Mouse (Mus musculus): ENCODE data around the gene B3gntl1. TPM values are rescaled to one million over a fixed set of nuclear protein-coding genes. Genes with fewer than 3 reads are reported as not detected.

The B3gntl1 gene
- 1 to 10 TPM; 6.6 to 8.7 TPM for total RNA-seq (2021)
- long read RNA-seq, experiment 1, partial matches to known transcripts: 0 of 8 reads
- long read RNA-seq, experiment 1, other reads (novel, unspliced or antisense): 4 of 8 reads
- long read RNA-seq, experiment 2, transcript B3gntl1-202 (13 exons, 2,864 nt): major isoform, 6 of 13 reads
- long read RNA-seq, experiment 2, partial matches to known transcripts: 0 of 13 reads
- long read RNA-seq, experiment 2, other reads (novel, unspliced or antisense): 7 of 13 reads

DNA sequence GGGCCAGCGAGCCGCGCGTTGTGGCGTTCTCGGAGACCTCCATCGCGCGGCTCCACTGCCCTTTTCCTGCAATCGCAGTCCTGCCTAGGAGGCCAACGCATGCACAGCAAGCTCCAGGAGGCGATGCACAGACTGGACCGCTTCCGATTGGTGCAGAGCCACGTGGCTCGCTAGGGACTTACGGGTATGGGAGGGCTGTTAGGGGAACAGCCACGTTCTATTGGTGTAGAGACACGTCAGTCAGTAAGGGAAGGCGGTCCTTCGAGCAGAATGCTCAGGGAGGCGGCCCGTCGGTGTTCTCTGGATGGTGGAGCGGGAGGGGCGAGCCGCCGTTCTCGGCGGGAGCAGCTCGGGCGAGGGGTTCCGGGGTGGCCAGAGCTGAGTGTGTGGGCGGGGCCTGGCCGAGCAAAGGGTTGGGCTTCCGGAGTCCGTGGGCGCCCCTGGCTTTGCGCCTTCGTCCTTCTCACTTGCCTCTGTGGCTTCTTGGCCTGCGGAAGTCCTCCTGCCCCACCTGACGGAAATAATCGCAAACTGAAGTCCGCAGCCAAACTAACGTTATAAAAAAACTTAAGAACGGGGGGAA, at the start of gene B3gntl1:
TSS of gene B3gntl1 (minus strand) at position 164 of the 583 bp plus-strand sequence.
- peak; percentile 99 to 100 for DNase-seq (ENCODE audit: low spot score in 2 of 2)

DNA sequence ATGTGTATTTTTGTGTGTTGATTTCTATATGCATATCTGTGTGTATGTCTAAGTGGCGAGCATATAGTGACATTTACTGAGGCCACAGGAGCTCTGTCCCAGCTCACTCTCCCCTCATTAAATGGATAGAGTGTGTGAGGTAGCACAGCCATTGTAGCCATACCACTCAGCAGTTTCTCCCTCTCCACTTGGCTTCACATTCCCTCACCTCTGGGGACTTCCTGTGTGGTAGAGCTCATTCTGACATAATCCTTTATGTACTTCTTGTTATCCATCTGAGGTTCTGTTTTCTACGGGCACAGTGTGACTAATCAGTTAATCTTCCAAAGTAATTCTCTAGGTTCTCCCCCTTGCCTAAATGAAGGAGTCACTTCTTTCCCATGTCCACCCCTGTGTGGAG, 49.5 kb upstream of the B3gntl1 start:
- DNase-seq (ENCODE audit: low spot score in 2 of 2): no peak

DNA sequence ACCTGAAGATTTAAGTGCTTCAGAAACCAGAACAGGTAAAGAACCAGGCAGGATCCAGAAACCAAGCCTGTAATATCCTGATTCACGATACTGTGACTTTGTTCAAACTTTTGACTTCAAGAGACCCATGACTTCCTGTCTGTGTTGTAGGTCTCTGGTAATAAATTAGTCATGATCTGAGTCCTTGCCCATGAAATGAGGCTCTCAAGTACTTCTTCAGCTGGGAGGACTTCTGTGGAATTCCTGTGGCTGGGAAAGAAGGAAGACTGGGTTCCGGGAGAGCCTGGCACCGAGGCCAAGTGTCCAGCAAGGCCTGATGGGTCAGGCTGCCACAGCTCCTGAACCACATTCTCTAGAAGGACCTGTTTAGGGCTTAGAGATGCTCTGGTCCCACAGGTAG, 47.8 kb upstream of the B3gntl1 start:
- no peak for DNase-seq (ENCODE audit: low spot score in 2 of 2)

- DNase-seq (ENCODE audit: low spot score in 2 of 2): no peak
Observed at GRCm38 (mm10) chr11:121717724-121718123, 44.8 kb upstream of the B3gntl1 start.

- DNase-seq (ENCODE audit: low spot score in 2 of 2): no peak
Observed at GRCm38 (mm10) chr11:121714745-121715485, 42.0 kb upstream of the B3gntl1 start.

DNA sequence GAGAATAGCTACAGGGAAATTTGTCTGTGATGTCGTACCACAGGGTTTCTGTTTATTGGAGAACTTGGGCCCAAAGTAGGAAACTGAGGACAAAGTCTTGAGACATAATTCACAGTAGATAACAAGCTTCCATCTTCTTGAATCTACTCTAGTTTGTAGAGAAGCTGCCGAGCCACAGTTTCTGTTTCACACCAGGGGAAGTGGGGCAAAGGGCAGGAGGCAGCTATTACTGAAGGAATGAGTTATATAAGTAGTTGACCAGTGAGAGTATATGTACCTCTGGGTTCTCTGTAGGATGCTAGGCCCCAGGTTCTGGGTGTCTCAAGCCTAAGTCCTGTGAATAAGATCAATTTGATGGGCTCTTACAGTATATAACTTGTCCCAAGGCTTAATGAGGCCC, 40.6 kb upstream of the B3gntl1 start:
- DNase-seq (ENCODE audit: low spot score in 2 of 2): no peak

GRCm38 (mm10) chr11:121712987-121713386, 40.0 kb upstream of the B3gntl1 start:
- no peak for DNase-seq (ENCODE audit: low spot score in 2 of 2)

DNA sequence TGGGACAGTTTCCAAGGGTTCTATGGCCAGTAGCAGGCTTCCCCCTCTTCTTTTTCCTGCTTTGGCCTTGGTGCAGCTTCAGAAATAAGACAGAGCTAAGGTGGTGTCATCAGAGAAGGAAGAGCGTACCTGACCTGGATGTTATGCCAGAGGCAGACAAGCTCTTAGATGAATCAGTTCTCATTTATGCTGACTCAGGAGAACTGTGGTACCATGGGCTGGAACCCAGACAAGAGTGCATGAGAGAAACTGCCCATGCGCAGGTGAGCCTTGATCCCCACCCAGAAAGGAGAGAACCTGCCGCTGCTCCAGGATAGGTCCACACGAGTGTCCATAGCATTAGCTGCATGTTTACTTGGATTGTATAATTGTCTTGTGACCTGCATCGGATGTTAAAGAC, 37.3 kb upstream of the B3gntl1 start:
- DNase-seq (ENCODE audit: low spot score in 2 of 2): no peak

DNA sequence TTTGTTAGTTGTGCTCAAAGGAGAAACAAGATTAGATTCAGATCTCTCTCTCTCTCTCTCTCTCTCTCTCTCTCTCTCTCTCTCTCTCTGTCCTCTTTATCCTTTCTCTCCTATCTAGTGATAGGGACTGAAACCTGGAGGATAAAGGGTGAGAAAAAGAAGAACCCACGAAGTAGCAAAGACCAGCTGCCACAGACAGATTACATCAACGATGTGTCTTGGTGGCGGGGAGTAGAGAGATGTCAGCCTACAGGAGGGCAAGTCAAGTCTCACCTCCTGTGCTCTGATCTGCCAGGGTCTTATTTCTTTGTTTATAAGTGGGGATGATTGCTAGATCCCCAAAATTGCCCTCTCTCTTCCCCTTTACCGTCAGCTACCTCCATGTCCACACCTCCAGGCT, 36.3 kb upstream of the B3gntl1 start:
- DNase-seq (ENCODE audit: low spot score in 2 of 2): no peak

DNA sequence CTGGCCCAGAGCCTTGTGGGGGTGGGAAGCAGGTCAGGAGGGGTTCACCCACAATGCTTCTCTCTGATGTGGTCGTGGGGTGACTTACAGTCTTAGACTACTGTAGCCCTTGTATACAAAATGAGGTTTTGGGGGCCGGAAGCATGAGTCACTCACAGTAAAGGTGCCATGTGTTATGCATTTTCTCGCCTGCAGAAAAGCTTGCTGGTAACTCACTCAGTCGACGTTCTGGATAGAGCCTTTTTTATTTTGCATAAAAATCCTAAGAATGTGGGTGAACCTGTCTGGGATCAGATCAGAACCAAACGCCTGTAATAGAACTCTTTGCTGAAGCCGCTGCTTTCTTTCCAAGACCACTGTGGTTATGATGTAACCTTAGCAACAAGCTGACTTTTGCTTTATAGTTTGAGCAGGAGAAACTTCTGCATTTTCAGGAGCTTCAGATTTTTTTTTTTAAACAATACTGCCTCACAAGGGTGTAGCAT, 33.6 kb upstream of the B3gntl1 start:
- DNase-seq (ENCODE audit: low spot score in 2 of 2): no peak

GRCm38 (mm10) chr11:121703619-121704215, 30.8 kb upstream of the B3gntl1 start:
- peak in 1 of 2 experiments; percentile 31 for DNase-seq (ENCODE audit: low spot score in 2 of 2)

GRCm38 (mm10) chr11:121702895-121703618, 30.1 kb upstream of the B3gntl1 start:
- DNase-seq (ENCODE audit: low spot score in 2 of 2): peak; percentile 31 to 42

DNA sequence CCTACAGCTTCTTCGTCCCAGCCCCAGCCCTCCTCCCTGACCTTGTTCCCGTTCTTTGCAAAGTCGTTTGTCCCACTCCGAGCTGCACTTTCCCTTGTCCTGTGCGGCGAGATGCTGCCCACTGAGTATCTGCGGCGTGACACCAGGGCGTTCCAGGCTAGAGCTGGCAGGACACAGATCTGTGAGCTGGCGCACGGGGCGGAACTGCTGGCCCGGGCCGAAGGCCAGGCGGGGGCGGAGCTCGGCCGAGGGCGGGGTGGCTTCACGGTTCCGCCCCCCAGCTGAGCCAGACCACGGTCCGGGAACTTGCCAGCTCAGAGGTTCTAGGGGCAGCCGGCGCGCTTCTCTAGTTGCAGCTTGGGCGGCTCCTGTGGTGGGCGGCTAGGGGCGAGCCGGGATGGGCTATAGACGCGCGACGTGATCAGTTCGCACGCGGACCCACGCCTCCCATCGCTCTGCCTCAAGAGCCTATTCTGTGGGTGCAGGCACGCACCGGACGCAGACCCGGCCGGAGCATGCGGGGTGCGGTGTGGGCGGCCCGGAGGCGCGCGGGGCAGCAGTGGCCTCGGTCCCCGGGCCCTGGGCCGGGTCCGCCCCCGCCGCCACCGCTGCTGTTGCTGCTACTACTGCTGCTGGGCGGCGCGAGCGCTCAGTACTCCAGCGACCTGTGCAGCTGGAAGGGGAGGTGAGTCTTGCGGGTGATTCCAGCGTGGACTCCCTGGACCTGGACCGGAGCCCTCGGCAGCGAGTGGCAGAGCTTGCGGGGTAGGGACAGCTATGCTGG, 29.4 kb upstream of the B3gntl1 start:
- DNase-seq (ENCODE audit: low spot score in 2 of 2): peak; percentile 76 to 85

GRCm38 (mm10) chr11:121701244-121701643, 28.3 kb upstream of the B3gntl1 start, which contains the start of gene Metrnl:
TSS of gene Metrnl (plus strand) at chr11:121701544.
- DNase-seq (ENCODE audit: low spot score in 2 of 2): no peak

DNA sequence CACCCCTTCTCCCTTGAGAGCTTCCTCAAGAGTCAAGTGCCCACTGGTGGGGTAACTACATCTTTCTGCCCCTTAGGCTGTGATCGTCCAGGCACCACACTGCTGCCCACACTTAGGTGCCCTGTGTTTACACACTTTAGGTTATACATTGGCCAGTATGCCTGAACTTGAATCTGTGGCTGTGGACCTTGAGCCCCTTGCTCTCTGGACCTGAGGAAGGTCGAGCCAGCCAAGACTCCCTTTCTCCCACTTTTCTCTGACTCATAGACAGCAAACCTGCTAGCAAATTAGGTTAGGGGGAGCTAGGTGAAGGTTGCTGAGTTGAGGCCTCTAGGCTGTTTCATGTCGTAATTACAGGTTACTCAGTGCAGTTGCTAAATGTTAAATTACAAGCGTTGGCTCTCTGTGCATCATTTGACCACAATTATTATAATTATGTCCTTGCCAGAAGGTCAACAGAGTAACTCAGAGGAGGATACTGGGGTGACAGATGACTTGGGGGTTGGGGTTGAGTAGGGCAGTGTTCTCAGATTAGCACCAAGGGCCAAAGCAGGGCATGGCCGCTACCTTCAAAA, 25.5 kb upstream of the B3gntl1 start:
- DNase-seq (ENCODE audit: low spot score in 2 of 2): no peak

DNA sequence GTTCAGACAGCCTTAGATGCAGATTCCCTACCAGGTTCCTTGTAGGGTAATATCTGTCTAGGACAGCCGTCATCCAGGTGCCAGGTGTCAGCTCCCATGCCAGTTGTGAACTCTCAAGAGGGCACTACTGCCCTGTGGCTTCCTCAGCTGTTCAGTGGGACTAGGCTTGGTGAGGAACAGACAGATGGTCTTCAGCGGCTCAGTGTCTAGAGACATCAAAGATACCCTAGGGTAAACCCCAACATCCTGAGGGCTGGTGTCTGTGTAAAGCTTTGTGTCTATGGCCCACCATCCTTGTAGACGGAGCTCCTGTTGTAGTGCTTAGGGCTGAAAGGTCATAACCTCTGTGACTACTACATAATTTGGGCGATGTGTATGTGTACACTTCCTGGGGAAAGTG, 24.3 kb upstream of the B3gntl1 start:
- no peak for DNase-seq (ENCODE audit: low spot score in 2 of 2)

- DNase-seq (ENCODE audit: low spot score in 2 of 2): no peak
Observed at GRCm38 (mm10) chr11:121695304-121696064, 22.5 kb upstream of the B3gntl1 start.

DNA sequence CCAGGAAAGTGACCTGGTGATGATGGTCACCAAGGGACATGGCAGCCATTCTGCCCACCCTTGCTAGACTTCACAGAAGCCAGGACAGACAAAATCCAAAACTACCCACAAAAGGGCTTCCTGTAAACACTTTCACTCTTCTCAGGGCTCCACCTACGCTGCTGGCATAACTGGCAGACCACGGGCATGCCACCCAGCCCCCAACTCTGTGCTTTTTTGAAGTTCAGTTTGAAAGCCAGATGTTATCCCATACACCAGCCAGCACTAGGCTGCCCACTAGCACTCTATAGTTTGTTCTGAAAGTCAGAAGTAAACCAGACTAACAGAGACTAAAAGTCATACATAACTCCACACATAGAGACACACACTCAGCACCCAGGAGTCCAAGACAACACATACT, 15.1 kb upstream of the B3gntl1 start:
- no peak for DNase-seq (ENCODE audit: low spot score in 2 of 2)

DNA sequence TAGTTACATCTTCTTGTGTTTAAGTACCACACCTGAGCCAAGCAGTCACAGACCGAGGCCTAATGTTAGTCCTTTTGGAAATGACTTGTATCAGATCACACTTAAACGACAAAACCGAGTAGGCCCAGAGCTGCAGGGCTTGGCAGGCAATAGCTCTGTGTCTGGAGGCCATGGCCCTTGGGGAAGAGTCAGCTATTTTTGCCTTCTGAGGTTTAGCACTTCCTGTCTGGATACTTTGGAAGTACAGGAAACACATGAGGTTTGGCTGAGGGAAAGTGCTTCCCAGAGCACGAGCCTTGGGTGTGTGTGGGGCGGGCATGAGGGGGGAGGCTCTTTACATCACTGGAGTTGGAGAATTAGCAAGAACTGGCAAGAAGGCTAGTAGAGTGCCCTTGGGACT, 13.7 kb upstream of the B3gntl1 start:
- DNase-seq (ENCODE audit: low spot score in 2 of 2): no peak

Data from layer of hippocampus, postnatal 14 days (tissue).